Mouse (Mus musculus) lung, postnatal 4 days (tissue): Measurements from ENCODE around the gene Aurka.

Experiments
- DNase-seq, 2 experiments: peaks; one replicate each; pipeline ENCODE4 v3.0.0; 2021

The Aurka gene

GRCm38 (mm10) chr2:172320878-172321277 lies 49.5 kb downstream of the Aurka start:
- DNase-seq = peak; percentile 73 to 76

DNA sequence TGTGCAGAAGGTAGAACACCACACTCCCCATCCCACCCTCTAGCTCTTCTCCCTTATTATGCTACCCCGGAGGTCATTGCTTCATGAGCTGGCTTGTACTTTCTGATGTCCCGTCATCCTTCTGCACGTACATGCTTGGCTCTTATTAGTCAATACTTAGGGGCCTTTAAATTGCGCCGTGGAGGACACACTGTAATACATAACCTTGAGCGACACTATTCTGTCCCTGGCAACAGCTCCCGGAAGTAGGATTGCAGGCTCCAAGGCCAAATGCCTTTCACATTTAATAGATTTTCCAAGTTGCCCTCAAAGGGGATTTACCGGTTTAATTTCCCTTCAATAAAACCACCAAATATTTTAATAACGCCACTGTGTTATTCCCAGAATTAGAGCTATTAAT lies 58.6 kb downstream of the Aurka start:
- DNase-seq = no peak

DNA sequence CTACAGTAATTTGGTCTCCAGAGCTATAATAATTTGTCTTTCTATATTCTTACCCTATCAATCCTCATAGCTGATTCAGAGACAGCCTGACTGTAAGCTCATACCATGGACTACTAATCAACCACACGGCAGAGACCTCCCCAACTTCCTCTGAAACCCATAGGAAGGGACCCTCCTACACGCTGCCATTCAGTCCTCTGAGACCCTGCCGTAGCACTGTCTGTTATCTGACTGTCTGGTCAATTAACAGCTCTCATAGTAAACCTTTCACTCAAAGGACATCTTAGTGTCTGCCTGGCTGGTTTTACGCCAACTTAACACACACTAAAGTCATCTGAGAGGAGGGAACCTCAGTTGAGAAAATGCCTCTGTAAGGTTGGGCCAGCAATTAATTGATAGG lies 63.8 kb downstream of the Aurka start:
- no peak for DNase-seq
